Mouse (Mus musculus) adrenal gland, postnatal 0 days (tissue): Measurements from ENCODE around the gene 1700123O20Rik. TPM values are rescaled to one million over a fixed set of nuclear protein-coding genes. Genes with fewer than 3 reads are reported as not detected.

ENCODE experiments used
- microRNA-seq: library from miRNA; unstranded; fragments of <30 nt; microRNA quantifications from one replicate; pipeline ENCODE4, GENCODE M21; 2016; ENCODE audit warnings: borderline replicate concordance; ENCODE audit not compliant: insufficient number of aligned reads
- polyA plus RNA-seq: library from polyadenylated mRNA; unstranded; fragments of >200 nt; fragmentation: Nextera tagmentation; extraction: Ambion mirVana; gene quantifications from 2 replicates; pipeline ENCODE4 v1.2.1, GENCODE M21; 2015

1700123O20Rik gene
- polyA plus RNA-seq = 88.8 and 106 TPM in 2 replicates

GRCm38 (mm10) chr14:54686063-54686521 lies at the start of gene 1700123O20Rik:
Gene 1700123O20Rik (plus strand): TSS chr14:54686216.

DNA sequence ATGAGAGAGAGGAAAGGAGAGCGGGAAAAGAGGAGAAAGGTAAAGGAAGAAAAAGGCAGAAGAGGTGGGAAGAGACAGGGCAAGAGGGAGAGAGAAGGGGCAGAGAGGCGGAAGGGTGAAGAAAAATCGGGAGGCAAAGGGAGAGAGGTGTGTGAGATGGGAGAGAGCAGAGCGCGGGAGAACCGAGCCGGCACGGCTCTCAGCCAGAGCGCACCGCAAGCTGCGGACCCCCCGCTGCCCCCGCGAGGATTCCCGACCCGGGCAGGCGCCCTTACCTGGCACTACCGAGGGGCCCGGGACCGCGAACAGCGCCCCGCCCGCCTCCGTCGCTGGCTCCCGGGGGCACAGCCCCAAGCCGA lies 45.1 kb upstream of the 1700123O20Rik start, which contains the start of gene Gm17606:
Gene Gm17606 (plus strand): TSS at position 7 of the 359 bp plus-strand sequence.

DNA sequence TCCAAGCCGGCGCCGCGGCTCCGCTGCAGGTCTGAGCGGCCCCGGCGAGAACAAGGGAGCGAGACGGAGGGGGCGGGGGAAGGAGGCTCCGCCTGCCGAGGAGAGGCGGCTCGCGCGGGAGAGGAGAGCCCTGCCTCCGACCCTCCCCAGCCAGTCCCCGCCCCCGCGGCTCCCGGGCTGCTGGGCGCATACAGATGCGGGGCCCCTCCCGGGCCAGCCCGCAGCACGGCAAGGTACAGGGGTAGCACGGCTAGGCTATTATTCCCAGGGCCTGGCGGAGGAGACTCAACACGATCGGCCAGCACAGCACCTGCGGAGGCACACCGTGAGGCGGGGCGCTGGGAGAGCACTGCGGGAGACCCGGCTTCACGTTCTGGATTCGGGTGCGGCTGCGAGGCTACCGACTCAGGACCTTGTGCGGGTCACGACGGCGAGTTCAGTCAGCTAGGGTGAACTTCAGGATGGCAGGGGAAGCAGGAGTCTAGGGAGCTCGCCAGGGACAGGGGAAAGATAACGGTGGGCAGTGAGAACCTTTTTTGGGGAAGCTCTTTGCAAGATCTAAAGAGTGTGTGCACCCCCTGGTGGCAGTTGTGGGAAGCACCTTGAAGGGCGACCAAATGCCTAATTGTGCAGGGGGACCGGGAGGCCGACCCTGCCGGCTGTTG lies 44.6 kb upstream of the 1700123O20Rik start, which contains the start of gene Cdh24:
Gene Cdh24 (minus strand): TSS at position 60 of the 665 bp plus-strand sequence.

DNA sequence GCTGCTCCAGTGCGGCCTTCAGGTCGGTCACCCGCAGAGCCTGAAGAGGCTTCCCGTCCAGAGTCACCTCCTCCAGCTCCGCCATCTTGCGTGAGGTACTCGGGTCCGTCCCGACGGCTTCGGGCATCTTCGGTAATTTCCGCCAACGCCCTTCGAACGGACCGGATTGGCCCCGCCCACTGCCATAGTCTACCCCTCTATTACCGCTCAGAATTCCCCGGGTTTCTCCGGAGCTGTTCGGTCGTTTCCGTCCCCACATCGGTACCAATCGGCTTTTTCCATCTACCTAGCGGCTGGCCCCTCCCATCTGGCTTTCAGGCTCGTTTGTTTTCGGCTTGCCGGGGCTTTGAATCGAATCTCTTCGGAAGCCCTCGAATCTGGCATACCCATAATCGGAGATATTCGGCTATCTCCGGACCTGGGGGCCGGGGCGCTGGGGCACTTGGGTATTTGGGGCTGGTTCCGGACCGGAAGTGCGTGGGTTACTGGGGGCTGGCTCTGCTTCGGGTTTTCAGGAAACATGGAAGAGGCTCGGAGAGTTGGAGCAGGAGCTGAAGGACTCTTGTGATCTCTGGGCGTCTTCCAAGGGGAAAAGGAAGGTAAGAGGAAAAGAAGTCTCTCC lies 617 bp downstream of the 1700123O20Rik start, which contains the start of gene Acin1:
Gene Acin1 (minus strand): TSS at position 410 of the 622 bp plus-strand sequence.

DNA sequence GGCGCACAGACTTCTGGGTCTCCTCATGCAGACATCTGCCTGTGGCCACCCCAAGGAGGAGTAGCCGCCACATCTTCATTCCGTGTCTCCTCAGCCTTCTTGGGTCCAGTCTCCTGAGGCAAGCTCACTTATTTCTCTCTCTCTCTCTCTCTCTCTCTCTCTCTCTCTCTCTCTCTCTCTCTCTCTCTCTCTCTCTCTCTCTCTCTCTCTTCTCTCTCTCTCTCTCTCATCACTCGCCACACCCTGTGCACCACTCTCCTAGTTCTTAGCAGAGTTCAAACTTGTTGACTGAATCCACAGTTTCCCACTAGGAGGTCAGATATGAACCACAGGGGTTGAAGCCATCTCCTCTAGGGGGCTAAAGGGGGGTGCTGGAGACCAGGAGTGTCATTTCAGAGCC lies 12.7 kb downstream of the 1700123O20Rik start, which contains the start of gene Gm29776:
Gene Gm29776 (minus strand): TSS at position 101 of the 400 bp plus-strand sequence.

GRCm38 (mm10) chr14:54712074-54712473 lies 26.1 kb downstream of the 1700123O20Rik start, which contains the start of gene Cebpe:
Gene Cebpe (minus strand): TSS chr14:54712174.

Small RNA genes within 50 kb of the gene (microRNA-seq; reads per million reads assigned to microRNA genes)
- not detected for gene Mir6948

Other genes starting within 250 kb of the 1700123O20Rik start
- 44.9 and 74.5 TPM in 2 replicates for gene Lrp10, start 222.1 kb upstream of the 1700123O20Rik start, polyA plus RNA-seq
- 1.4 and 2.5 TPM in 2 replicates for gene Rem2, start 210.1 kb upstream of the 1700123O20Rik start, polyA plus RNA-seq
- 27.4 and 39.2 TPM in 2 replicates for gene Prmt5, start 168.7 kb upstream of the 1700123O20Rik start, polyA plus RNA-seq
- gene Haus4, start 131.6 kb upstream of the 1700123O20Rik start, polyA plus RNA-seq = 36.1 and 74.7 TPM in 2 replicates
- gene Ajuba, start 108.7 kb upstream of the 1700123O20Rik start, polyA plus RNA-seq = 14.2 and 19.9 TPM in 2 replicates
- 3.4 and 3.5 TPM in 2 replicates for gene 4931414P19Rik, start 80.2 kb upstream of the 1700123O20Rik start, polyA plus RNA-seq
- gene Psmb5, start 68.2 kb upstream of the 1700123O20Rik start, polyA plus RNA-seq = 435 and 451 TPM in 2 replicates
- 0.03 TPM in 1 of 2 replicates, not detected in the other for gene Psmb11, start 64.8 kb upstream of the 1700123O20Rik start, polyA plus RNA-seq
- not detected in 2 replicates for gene Gm17606, start 45.3 kb upstream of the 1700123O20Rik start, polyA plus RNA-seq
- 0.80 and 0.84 TPM in 2 replicates for gene Cdh24, start 44.9 kb upstream of the 1700123O20Rik start, polyA plus RNA-seq
- 49.4 and 65.2 TPM in 2 replicates for gene Acin1, start 715 bp downstream of the 1700123O20Rik start, polyA plus RNA-seq
- gene Gm29776, start 12.6 kb downstream of the 1700123O20Rik start, polyA plus RNA-seq = 0.11 and 0.19 TPM in 2 replicates
- 0.77 and 1.2 TPM in 2 replicates for gene Cebpe, start 26.0 kb downstream of the 1700123O20Rik start, polyA plus RNA-seq
- 16.5 and 30.8 TPM in 2 replicates for gene Slc7a8, start 95.7 kb downstream of the 1700123O20Rik start, polyA plus RNA-seq
- 1.1 and 1.5 TPM in 2 replicates for gene Rnf212b, start 127.9 kb downstream of the 1700123O20Rik start, polyA plus RNA-seq
- gene Homez, start 184.7 kb downstream of the 1700123O20Rik start, polyA plus RNA-seq = 5.6 and 9.5 TPM in 2 replicates
- gene Ppp1r3e, start 191.3 kb downstream of the 1700123O20Rik start, polyA plus RNA-seq = 1.6 and 1.8 TPM in 2 replicates
- gene Bcl2l2, start 197.2 kb downstream of the 1700123O20Rik start, polyA plus RNA-seq = 3.2 and 4.3 TPM in 2 replicates
- gene Gm20521, start 197.2 kb downstream of the 1700123O20Rik start, polyA plus RNA-seq = 2.8 TPM in 1 of 2 replicates, not detected in the other
- 56.6 and 88.0 TPM in 2 replicates for gene Pabpn1, start 206.3 kb downstream of the 1700123O20Rik start, polyA plus RNA-seq
- 47.4 and 48.2 TPM in 2 replicates for gene Slc22a17, start 226.9 kb downstream of the 1700123O20Rik start, polyA plus RNA-seq
- 10.4 and 13.2 TPM in 2 replicates for gene Efs, start 239.9 kb downstream of the 1700123O20Rik start, polyA plus RNA-seq
- gene Il25, start 246.5 kb downstream of the 1700123O20Rik start, polyA plus RNA-seq = 0.32 TPM in 1 of 2 replicates, not detected in the other